Mouse (Mus musculus): ENCODE results near the gene Frk. TPM values are rescaled to one million over a fixed set of nuclear protein-coding genes. Genes with fewer than 3 reads are reported as not detected.
"Not testable (repeated sequence)": the region's sequence is repeated elsewhere in the genome, so short reads cannot be mapped to it uniquely, and the experiment has no call there.

Gene Frk
- 14.3 and 14.8 TPM in 2 replicates for polyA plus RNA-seq (2015; fragmentation: Nextera tagmentation; extraction: Ambion mirVana)

DNA sequence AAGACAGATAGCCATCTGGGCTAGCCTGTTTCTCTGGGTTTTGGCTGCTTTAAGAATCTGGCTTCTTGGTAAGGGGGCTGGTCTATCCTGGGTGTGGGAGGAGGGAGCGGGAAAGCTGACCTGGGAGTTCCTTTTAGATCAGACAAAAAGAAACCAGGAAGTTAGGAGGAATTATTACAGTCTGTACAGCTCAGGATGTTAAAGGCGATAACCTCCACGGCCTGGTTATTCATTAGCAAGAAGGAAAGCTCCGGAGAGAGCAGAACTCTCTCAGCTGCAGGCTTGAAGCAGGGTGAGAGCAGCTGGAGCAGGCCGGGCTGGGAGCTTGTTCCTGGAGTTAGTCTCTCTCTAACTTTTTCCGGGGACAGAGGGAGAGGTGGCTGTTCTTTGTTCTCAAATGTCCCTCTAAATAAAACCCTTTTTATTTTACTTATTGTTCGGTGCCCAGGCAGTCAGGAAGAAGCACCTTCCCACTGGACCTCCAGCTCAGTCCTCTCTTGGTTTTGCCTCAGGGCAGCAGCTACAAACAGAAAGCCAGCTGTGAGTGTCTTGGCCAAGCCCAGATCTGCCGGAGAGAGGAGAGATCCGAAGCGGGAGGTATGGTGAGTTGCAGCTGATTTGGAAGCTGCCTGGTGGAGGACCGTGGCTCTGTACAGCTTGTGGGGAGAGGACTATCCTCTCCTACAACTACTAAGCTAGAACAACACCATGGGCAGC lies at the start of gene Frk:
TSS of gene Frk (plus strand) at position 103 of the 717 bp plus-strand sequence.
- Histone ChIP-seq H3K4me1 (0 out of 2 replicates have a peak, but pooled peaks cover 5% of the 10 kb centered on the region), H3K27me3 (replicated peaks) (no peaks in the 10 kb centered on the region), H3K27ac (peak within 1 kb of the TSS; percentile 91), H3K4me2 (peak within 1 kb of the TSS; percentile 53), H3K9me3 (no peaks in the 10 kb centered on the region), H3K36me3 (no peaks in the 10 kb centered on the region), H3K9ac (peak within 1 kb of the TSS; percentile 39; the same call in 1 of the 2 replicates), H3K4me3 (replicated peaks) (peak within 1 kb of the TSS; percentile 48)
- 14% methylated on average over 11 of the region's 11 CpGs for WGBS
- peak; percentile 92 for ATAC-seq (ENCODE audit: insufficient read depth, low FRiP score, low read depth)

DNA sequence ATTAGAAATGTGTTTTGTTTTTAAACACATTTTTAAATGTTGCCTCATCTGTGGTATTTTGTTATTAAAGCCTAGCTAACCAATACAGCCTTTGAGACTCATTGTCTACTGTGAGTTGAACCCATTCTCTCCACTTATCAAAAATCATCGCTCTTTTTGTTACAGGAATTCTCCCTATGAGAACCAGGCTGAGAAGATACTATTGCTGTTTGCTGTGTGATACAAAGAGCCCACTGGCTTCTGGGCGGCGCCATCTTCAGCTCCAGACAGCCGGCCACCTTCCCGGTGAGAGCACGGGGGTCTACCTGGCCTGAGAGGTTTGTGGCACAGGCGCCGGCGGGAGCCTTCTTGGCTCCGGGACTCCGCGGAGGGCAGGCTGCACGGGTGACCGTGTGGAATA lies 49.0 kb upstream of the Frk start:
- 94% methylated on average over 6 of the region's 14 CpGs for WGBS
- H3K9ac ChIP-seq; H3K4me2 ChIP-seq; H3K9me3 ChIP-seq; H3K4me3 ChIP-seq (replicated peaks); H3K27ac ChIP-seq; H3K27me3 ChIP-seq (replicated peaks); ATAC-seq (ENCODE audit: insufficient read depth, low FRiP score, low read depth); H3K4me1 ChIP-seq; H3K36me3 ChIP-seq: not testable (repeated sequence)

DNA sequence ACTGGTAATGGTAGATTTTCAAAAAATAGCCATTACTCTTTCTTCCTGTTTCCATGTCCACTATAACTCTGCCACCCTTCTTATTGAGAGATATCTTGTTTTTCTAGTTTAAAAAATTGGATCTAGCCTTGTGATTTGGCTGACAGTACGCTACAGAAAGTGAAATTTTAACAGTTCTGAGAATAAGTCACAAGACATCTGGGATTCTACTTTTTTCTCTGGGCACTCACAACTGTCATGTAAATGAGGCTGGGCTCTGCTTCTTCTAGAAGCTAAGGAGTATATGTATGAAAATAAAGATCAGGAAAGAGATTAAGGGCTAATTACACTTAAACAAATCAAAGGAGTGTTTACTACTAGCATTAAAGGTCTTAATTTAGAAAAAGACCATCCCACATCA lies 33.7 kb upstream of the Frk start:
- Histone ChIP-seq H3K27me3 (replicated peaks) (no peaks in the 10 kb centered on the region), H3K27ac (no peak overlapping the region), H3K36me3 (no peaks in the 10 kb centered on the region), H3K9me3 (no peaks in the 10 kb centered on the region), H3K4me3 (replicated peaks) (no peak overlapping the region), H3K4me1 (no peaks in the 10 kb centered on the region), H3K9ac (no peak overlapping the region), H3K4me2 (no peak overlapping the region)
- ATAC-seq (ENCODE audit: insufficient read depth, low FRiP score, low read depth) = no peak
- 81% methylated on average over 1 of the region's 1 CpGs for WGBS

DNA sequence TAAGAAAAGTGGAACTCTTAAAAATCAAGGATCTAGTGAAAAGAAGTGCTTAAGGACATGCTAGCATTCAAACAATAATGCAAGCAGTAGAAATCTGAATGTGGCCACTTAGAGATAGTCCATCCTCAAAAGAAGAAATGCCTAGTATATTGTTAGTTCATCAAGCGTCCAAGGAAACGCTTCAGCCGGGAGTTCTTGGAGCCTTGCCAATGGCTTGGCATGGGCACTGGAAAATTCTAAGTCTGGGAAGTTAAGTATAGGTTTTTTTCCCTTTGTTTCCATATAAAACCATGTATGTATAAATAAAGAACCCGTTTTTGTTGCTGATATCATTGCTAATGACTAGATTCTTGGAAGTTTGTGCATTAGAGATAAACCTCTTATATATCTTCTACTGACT lies 21.7 kb upstream of the Frk start:
- WGBS = 52% methylated on average over 4 of the region's 4 CpGs
- Histone ChIP-seq H3K9ac (no peak overlapping the region), H3K9me3 (no peaks in the 10 kb centered on the region), H3K36me3 (no peaks in the 10 kb centered on the region), H3K4me1 (no peaks in the 10 kb centered on the region), H3K4me3 (replicated peaks) (no peak overlapping the region), H3K27ac (no peak overlapping the region), H3K27me3 (replicated peaks) (no peaks in the 10 kb centered on the region), H3K4me2 (no peak overlapping the region)
- no peak for ATAC-seq (ENCODE audit: insufficient read depth, low FRiP score, low read depth)

DNA sequence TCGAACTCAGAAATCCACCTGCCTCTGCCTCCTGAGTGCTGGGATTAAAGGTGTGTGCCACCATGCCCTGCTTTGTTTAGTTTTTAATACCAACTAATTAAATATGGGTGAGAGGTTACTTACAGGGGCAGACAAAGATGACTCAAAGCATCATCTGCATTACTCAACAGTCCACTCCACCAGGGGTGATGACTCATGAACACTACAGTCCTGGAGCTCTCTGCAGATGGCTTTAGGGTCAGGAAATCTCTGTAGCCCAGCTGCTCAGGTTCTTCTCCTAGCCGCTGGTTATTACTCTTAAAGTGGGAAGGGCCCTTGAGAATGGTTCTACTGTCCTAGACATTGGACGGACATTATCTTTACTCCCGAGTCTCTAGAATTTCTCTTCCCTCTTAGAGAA lies 18.9 kb upstream of the Frk start:
- Histone ChIP-seq H3K4me2 (no peak overlapping the region), H3K27ac (no peak overlapping the region), H3K27me3 (replicated peaks) (no peaks in the 10 kb centered on the region), H3K9me3 (no peaks in the 10 kb centered on the region), H3K36me3 (no peaks in the 10 kb centered on the region), H3K9ac (no peak overlapping the region), H3K4me3 (replicated peaks) (no peak overlapping the region), H3K4me1 (no peaks in the 10 kb centered on the region)
- ATAC-seq (ENCODE audit: insufficient read depth, low FRiP score, low read depth) = no peak
- WGBS = 80% methylated on average over 4 of the region's 4 CpGs

DNA sequence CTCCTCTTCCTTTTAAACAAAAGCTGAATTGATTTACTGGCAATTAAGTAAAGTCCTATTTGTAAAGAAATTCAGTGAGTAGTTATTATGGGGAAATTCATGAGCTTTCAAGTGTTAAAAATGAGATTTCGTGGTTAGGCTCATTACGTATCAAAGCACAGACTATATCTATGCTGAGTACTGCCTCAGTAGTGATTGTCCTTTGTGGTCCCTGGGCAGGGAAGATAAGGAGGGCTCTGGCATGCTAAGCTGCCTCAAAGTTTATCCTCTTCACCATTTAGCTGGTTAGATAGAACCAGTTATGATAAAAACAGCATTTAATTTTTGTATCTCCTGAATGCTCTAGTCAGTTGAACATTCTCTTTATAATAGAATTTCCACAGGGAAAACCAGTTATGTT lies 14.2 kb upstream of the Frk start:
- H3K27ac ChIP-seq = no peak overlapping the region
- no peak overlapping the region for H3K9ac ChIP-seq
- no peaks in the 10 kb centered on the region for H3K4me1 ChIP-seq
- WGBS = 70% methylated on average over 2 of the region's 2 CpGs
- H3K36me3 ChIP-seq = no peaks in the 10 kb centered on the region
- no peak overlapping the region for H3K4me3 ChIP-seq (replicated peaks)
- no peaks in the 10 kb centered on the region for H3K27me3 ChIP-seq (replicated peaks)
- no peak for ATAC-seq (ENCODE audit: insufficient read depth, low FRiP score, low read depth)
- no peaks in the 10 kb centered on the region for H3K9me3 ChIP-seq
- no peak overlapping the region for H3K4me2 ChIP-seq

DNA sequence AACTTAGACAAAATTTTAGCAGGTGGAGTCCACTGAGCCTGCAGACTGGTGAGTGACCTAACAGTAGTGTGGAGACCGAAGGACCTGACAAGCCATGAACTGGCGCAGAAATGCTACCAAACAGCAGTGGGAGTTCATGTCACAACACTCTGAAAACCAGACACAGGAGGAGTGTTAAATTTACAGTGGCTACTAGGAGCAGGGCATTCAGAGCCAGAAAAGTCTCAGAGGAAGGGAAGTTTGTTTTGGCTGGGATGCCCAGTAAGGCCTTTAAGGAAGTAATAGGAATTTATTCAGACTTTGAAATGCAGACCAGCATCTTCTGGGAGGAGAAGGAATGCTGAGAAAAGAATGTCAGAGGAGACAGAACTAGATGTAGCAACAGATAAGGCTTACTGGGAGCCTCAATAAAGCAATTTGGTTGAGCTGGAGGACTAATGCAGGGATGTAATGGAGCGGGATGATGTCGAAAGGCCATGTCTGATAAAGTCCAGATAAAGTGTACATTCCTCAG lies 3.2 kb upstream of the Frk start:
- 79% methylated on average over 4 of the region's 4 CpGs for WGBS
- H3K27me3 ChIP-seq (replicated peaks) = no peaks in the 10 kb centered on the region
- H3K4me3 ChIP-seq (replicated peaks) = no peak overlapping the region
- H3K27ac ChIP-seq = no peak overlapping the region
- H3K4me1 ChIP-seq = 0 out of 2 replicates have a peak, but pooled peaks cover 5% of the 10 kb centered on the region
- H3K9me3 ChIP-seq = no peaks in the 10 kb centered on the region
- H3K36me3 ChIP-seq = no peaks in the 10 kb centered on the region
- no peak for ATAC-seq (ENCODE audit: insufficient read depth, low FRiP score, low read depth)
- no peak overlapping the region for H3K4me2 ChIP-seq
- no peak overlapping the region for H3K9ac ChIP-seq

DNA sequence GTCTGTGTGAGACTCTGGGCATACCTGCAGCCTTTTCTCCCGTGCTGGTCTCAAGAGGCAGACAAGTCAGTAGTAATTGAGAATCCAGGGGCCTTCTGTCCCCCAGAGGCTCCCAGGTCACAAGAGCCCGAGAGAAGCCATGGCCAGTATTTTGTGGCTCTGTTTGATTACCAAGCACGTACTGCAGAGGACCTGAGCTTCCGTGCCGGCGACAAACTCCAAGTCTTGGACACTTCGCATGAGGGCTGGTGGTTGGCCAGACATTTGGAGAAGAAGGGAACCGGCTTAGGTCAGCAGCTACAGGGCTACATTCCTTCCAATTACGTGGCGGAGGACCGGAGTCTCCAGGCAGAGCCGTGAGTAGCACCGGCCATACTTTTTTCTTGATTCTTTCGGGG lies 814 bp downstream of the Frk start:
- 48% methylated on average over 14 of the region's 14 CpGs for WGBS
- 0 out of 2 replicates have a peak, but pooled peaks cover 5% of the 10 kb centered on the region for H3K4me1 ChIP-seq
- H3K27me3 ChIP-seq (replicated peaks) = no peaks in the 10 kb centered on the region
- peak overlapping the region; percentile 53 for H3K4me2 ChIP-seq
- peak; percentile 43; the same call in 1 of the 2 replicates for ATAC-seq (ENCODE audit: insufficient read depth, low FRiP score, low read depth)
- H3K4me3 ChIP-seq (replicated peaks) = peak overlapping the region; percentile 48
- H3K36me3 ChIP-seq = no peaks in the 10 kb centered on the region
- H3K9me3 ChIP-seq = no peaks in the 10 kb centered on the region
- H3K9ac ChIP-seq = peak overlapping the region; percentile 39; the same call in 1 of the 2 replicates
- H3K27ac ChIP-seq = peak overlapping the region; percentile 91

DNA sequence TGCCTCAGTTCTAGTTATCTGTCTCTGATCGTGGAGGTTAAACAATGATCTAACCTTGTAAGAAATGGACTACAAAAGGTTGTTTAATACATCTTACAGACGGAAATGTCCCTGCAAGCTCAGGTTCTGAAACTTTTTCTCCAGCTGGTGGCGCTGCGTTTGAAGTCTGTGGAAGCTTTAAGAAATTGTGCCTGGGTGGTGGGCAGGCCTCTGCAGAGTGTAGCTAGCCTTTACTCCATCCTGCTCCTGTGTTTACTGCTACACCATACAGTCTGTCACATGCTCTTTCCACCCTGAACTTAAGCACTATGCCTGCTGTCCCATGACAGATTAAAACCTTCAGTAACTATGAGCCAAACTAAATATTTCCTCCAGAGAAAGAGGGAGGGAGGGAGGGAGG lies 1.9 kb downstream of the Frk start:
- ATAC-seq (ENCODE audit: insufficient read depth, low FRiP score, low read depth) = no peak
- 45% methylated on average over 4 of the region's 4 CpGs for WGBS
- Histone ChIP-seq H3K4me2 (peak overlapping the region; percentile 36), H3K36me3 (no peaks in the 10 kb centered on the region), H3K4me3 (replicated peaks) (0 out of 2 replicates have a peak overlapping the region, but pooled peaks have one; percentile 8), H3K4me1 (0 out of 2 replicates have a peak, but pooled peaks cover 5% of the 10 kb centered on the region), H3K9me3 (no peaks in the 10 kb centered on the region), H3K27ac (no peak overlapping the region), H3K9ac (no peak overlapping the region), H3K27me3 (replicated peaks) (no peaks in the 10 kb centered on the region)

DNA sequence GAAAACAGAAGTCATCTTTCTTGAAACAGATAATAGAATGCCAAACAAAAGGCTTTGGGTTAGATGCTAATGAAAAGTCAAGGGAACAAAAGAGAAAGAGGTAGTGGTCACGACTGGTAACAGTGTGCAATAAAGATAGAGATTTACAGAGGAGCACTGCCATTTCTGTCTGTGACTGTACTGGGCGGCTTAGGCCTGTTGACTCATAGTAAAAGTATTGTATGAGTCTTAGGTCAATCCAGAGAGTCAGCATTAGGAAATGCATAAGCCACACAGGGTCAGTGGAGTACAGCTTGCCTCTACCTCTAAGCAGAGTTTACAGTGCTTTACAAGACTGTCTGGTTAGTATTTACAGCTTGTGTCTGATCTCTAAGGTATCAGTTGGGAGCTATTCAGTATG lies 24.6 kb downstream of the Frk start:
- Histone ChIP-seq H3K4me1 (no peaks in the 10 kb centered on the region), H3K36me3 (no peaks in the 10 kb centered on the region), H3K4me3 (replicated peaks) (no peak overlapping the region), H3K27ac (no peak overlapping the region), H3K9me3 (no peaks in the 10 kb centered on the region), H3K9ac (no peak overlapping the region), H3K4me2 (no peak overlapping the region), H3K27me3 (replicated peaks) (no peaks in the 10 kb centered on the region)
- WGBS = 76% methylated on average over 2 of the region's 2 CpGs
- ATAC-seq (ENCODE audit: insufficient read depth, low FRiP score, low read depth) = no peak

DNA sequence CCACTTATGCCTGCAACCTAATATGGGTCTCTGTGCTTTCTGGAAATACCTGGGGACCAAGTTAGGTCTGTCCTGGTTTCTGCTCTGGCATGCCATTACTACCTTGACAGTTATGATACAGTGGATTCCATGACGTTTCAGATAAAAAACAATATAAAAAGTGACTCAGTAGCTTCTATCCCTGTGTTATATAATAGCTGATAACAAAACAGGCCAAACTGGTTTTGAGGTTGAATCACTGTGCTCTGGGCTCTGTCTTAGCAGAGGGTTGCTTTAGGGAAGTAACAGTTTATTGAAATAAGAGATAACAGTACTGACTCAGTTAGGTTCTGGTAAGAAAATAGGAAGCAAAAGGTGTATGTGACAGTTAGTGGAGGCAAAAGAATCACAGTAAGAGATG lies 25.4 kb downstream of the Frk start:
- Histone ChIP-seq H3K4me2 (no peak overlapping the region), H3K4me1 (no peaks in the 10 kb centered on the region), H3K9ac (no peak overlapping the region), H3K36me3 (no peaks in the 10 kb centered on the region), H3K27me3 (replicated peaks) (no peaks in the 10 kb centered on the region), H3K27ac (no peak overlapping the region), H3K4me3 (replicated peaks) (no peak overlapping the region), H3K9me3 (no peaks in the 10 kb centered on the region)
- 49% methylated on average over 1 of the region's 1 CpGs for WGBS
- ATAC-seq (ENCODE audit: insufficient read depth, low FRiP score, low read depth) = peak; percentile 76

DNA sequence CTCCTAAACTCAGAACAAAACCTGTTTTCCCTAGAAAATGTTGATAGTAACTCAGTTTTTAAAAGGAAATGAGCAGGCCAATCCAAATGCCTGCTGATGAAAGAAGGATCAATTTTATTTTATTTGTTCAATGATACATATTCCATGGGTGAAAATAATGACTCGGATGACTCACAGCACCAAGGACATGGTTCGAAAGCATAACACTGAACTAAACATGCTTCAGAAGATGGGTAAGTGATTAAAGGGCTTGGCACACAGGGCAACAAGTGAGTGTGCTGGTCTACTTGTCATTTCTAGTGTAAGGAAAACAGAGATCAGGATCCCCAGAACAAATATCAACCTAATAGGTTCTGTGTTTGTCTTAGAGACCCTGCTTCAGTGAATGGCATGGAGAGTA lies 26.1 kb downstream of the Frk start:
- 82% methylated on average over 2 of the region's 2 CpGs for WGBS
- H3K27me3 ChIP-seq (replicated peaks) = no peaks in the 10 kb centered on the region
- no peak overlapping the region for H3K9ac ChIP-seq
- H3K36me3 ChIP-seq = no peaks in the 10 kb centered on the region
- no peak overlapping the region for H3K27ac ChIP-seq
- no peak for ATAC-seq (ENCODE audit: insufficient read depth, low FRiP score, low read depth)
- no peak overlapping the region for H3K4me3 ChIP-seq (replicated peaks)
- H3K4me1 ChIP-seq = no peaks in the 10 kb centered on the region
- no peak overlapping the region for H3K4me2 ChIP-seq
- no peaks in the 10 kb centered on the region for H3K9me3 ChIP-seq
